Mouse (Mus musculus) erythroid progenitor cell, adult 5-6 weeks (primary cell): ENCODE results near the gene Bdkrb1. TPM values are rescaled to one million over a fixed set of nuclear protein-coding genes. Genes with fewer than 3 reads are reported as not detected.

Experiments
- total RNA-seq, 2 experiments: library from RNA; stranded (forward) in 1 of 2; stranded (reverse) in 1 of 2; fragments of 150-400 nt in 1 of 2; fragments of 186-747, 209-891 nt in 1 of 2; gene quantifications; 2 replicates each; pipeline versions ENCODE4 v1.2.3 to v1.2.4; 2015 to 2017; ENCODE audit warnings: low replicate concordance in 2 of 2

Gene Bdkrb1
- total RNA-seq, 2 experiments from 2014 or later = not detected

Other genes starting within 250 kb of the Bdkrb1 start
- gene D430019H16Rik, start 149.2 kb upstream of the Bdkrb1 start, total RNA-seq (2015; ENCODE audit: low replicate concordance) = not detected in 2 replicates
- not detected in 2 replicates for gene D430019H16Rik, start 149.2 kb upstream of the Bdkrb1 start, total RNA-seq (2017; ENCODE audit: low replicate concordance)
- not detected in 2 replicates for gene Bdkrb2, start 39.9 kb upstream of the Bdkrb1 start, total RNA-seq (2015; ENCODE audit: low replicate concordance)
- gene Bdkrb2, start 39.9 kb upstream of the Bdkrb1 start, total RNA-seq (2017; ENCODE audit: low replicate concordance) = not detected in 2 replicates
- 2.9 and 4.2 TPM in 2 replicates for gene Gskip, start 81.7 kb downstream of the Bdkrb1 start, total RNA-seq (2015; ENCODE audit: low replicate concordance)
- 3.7 TPM in 1 of 2 replicates, not detected in the other for gene Gskip, start 81.7 kb downstream of the Bdkrb1 start, total RNA-seq (2017; ENCODE audit: low replicate concordance)
- gene Atg2b, start 82.1 kb downstream of the Bdkrb1 start, total RNA-seq (2015; ENCODE audit: low replicate concordance) = 18.4 and 23.8 TPM in 2 replicates
- 17.7 and 22.2 TPM in 2 replicates for gene Atg2b, start 82.1 kb downstream of the Bdkrb1 start, total RNA-seq (2017; ENCODE audit: low replicate concordance)
- gene Ak7, start 102.9 kb downstream of the Bdkrb1 start, total RNA-seq (2015; ENCODE audit: low replicate concordance) = not detected in 2 replicates
- not detected in 2 replicates for gene Ak7, start 102.9 kb downstream of the Bdkrb1 start, total RNA-seq (2017; ENCODE audit: low replicate concordance)
- gene Papola, start 181.6 kb downstream of the Bdkrb1 start, total RNA-seq (2015; ENCODE audit: low replicate concordance) = 104 and 179 TPM in 2 replicates
- gene Papola, start 181.6 kb downstream of the Bdkrb1 start, total RNA-seq (2017; ENCODE audit: low replicate concordance) = 74.6 and 104 TPM in 2 replicates